Mouse (Mus musculus): ENCODE measurements around the gene Dhcr7. TPM values are rescaled to one million over a fixed set of nuclear protein-coding genes. Genes with fewer than 3 reads are reported as not detected.

The Dhcr7 gene
- polyA plus RNA-seq, 1 experiment from 2014 or later = 107 TPM

GRCm38 (mm10) chr7:143808909-143809308 is 14.0 kb upstream of the Dhcr7 start:
- no peak for DNase-seq (ENCODE audit: low spot score)
- no peak overlapping the region for H3K4me3 ChIP-seq
- H3K27me3 ChIP-seq (ENCODE audit: low read depth, poor library complexity, severe bottlenecking) = no peaks in the 10 kb centered on the region
- WGBS = 57% methylated on average over 1 of the region's 1 CpGs
- no peaks in the 10 kb centered on the region for H3K4me1 ChIP-seq
- H3K9me3 ChIP-seq (replicated peaks) = no peaks in the 10 kb centered on the region
- H3K36me3 ChIP-seq = peaks cover 93% of the 10 kb centered on the region
- no peak overlapping the region for H3K27ac ChIP-seq (replicated peaks)

DNA sequence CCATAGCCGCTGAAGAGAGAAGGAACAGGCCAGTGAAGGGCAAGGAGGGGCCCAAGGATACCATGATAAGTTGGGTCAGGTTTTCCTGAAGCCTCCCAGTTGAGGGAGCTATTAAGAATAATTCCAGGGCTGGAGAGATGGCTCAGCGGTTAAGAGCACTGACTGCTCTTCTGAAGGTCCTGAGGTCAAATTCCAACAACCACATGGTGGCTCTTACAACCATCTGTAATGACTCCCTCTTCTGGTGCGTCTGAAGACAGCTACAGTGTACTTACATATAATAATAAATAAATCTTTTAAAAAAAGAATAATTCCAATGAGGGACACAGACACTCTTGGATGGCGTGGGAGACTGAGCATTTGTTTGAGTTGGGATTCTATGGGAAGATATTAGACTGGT is 3.7 kb upstream of the Dhcr7 start:
- DNase-seq (ENCODE audit: low spot score) = no peak
- peaks cover 52% of the 10 kb centered on the region for H3K36me3 ChIP-seq
- H3K4me3 ChIP-seq = no peak overlapping the region
- H3K9me3 ChIP-seq (replicated peaks) = no peaks in the 10 kb centered on the region
- H3K27me3 ChIP-seq (ENCODE audit: low read depth, poor library complexity, severe bottlenecking) = no peaks in the 10 kb centered on the region
- 82% methylated on average over 4 of the region's 4 CpGs for WGBS
- no peak overlapping the region for H3K27ac ChIP-seq (replicated peaks)
- peaks cover 24% of the 10 kb centered on the region for H3K4me1 ChIP-seq

DNA sequence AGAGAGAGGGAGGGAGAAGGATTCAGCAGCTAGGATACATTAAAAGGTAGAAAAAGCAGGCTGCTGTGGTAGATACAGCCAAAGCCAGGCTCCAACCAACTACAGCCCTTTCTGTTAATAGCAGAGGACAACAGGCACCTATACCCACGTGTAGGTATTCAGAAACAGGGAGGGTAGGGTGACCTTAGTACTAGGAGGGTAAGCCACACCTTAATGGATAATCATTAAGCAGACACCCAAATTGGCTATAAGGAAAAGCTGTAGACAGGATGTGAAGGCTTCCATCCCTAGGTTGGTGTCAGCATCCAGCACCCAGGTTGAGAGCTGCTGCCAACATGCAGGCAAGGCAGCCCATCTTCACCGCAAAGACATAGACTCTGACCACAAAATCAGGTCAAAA is 1.7 kb upstream of the Dhcr7 start:
- WGBS = 84% methylated on average over 2 of the region's 2 CpGs
- H3K27me3 ChIP-seq (ENCODE audit: low read depth, poor library complexity, severe bottlenecking) = no peaks in the 10 kb centered on the region
- DNase-seq (ENCODE audit: low spot score) = no peak
- peaks cover 32% of the 10 kb centered on the region for H3K36me3 ChIP-seq
- no peak overlapping the region for H3K27ac ChIP-seq (replicated peaks)
- peak overlapping the region; percentile 73; the same call in 1 of the 2 replicates for H3K4me3 ChIP-seq
- H3K4me1 ChIP-seq = peaks cover 24% of the 10 kb centered on the region
- H3K9me3 ChIP-seq (replicated peaks) = no peaks in the 10 kb centered on the region

DNA sequence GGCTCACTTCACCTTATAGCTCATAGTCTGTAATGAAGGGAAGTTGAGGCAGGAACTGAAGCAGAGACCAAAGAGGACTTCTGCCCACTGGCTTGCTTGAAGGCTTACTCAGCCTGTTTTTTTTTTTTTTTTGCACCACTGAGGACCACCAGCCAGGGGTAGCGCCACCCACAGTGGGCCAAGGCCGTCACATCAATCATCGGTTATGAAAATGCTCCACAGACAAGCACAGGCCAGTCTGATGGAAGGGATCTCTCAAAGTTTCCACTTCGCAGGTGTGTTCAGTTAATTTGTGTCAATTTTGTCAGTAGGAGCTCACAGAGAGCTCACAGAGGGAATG is 291 bp downstream of the Dhcr7 start:
- Histone ChIP-seq H3K36me3 (peaks cover 12% of the 10 kb centered on the region), H3K4me3 (peak overlapping the region; percentile 73), H3K9me3 (replicated peaks) (no peaks in the 10 kb centered on the region), H3K4me1 (peaks cover 24% of the 10 kb centered on the region), H3K27me3 (ENCODE audit: low read depth, poor library complexity, severe bottlenecking) (no peaks in the 10 kb centered on the region), H3K27ac (replicated peaks) (peak overlapping the region; percentile 92)
- 83% methylated on average over 4 of the region's 4 CpGs for WGBS
- DNase-seq (ENCODE audit: low spot score) = no peak

DNA sequence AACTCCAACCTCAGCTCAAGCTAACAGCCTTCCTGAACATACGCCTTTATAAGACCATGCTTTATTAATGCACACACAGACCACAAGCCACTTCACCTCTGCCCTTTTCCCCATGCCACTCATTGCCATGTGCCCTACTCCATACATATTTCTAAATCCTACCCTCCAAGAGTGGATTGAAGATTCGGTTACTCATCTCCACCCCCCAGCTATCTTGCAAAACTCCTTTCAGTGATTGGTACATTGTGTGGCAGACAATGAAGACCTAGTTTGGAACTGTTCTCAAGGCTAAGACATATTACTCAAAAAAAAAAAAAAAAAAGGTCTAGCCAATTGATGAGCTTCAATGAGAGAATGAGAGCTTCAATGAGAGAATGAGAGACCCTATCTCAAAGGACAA is 4.0 kb downstream of the Dhcr7 start:
- H3K9me3 ChIP-seq (replicated peaks) = no peaks in the 10 kb centered on the region
- 92% methylated on average over 2 of the region's 2 CpGs for WGBS
- H3K4me3 ChIP-seq = no peak overlapping the region
- peaks cover 38% of the 10 kb centered on the region for H3K4me1 ChIP-seq
- no peak for DNase-seq (ENCODE audit: low spot score)
- no peaks in the 10 kb centered on the region for H3K27me3 ChIP-seq (ENCODE audit: low read depth, poor library complexity, severe bottlenecking)
- peaks cover 6% of the 10 kb centered on the region for H3K36me3 ChIP-seq
- no peak overlapping the region for H3K27ac ChIP-seq (replicated peaks)

- H3K36me3 ChIP-seq = peaks cover 27% of the 10 kb centered on the region
- peak overlapping the region; percentile 73 for H3K4me3 ChIP-seq
- under 1% methylated on average over 37 of the region's 37 CpGs for WGBS
- H3K27ac ChIP-seq (replicated peaks) = peak overlapping the region; percentile 94
- H3K27me3 ChIP-seq (ENCODE audit: low read depth, poor library complexity, severe bottlenecking) = no peaks in the 10 kb centered on the region
- no peaks in the 10 kb centered on the region for H3K9me3 ChIP-seq (replicated peaks)
- DNase-seq (ENCODE audit: low spot score) = peak; percentile 98
- H3K4me1 ChIP-seq = peaks cover 44% of the 10 kb centered on the region
Measured at GRCm38 (mm10) chr7:143829504-143830331, 6.8 kb downstream of the Dhcr7 start.

DNA sequence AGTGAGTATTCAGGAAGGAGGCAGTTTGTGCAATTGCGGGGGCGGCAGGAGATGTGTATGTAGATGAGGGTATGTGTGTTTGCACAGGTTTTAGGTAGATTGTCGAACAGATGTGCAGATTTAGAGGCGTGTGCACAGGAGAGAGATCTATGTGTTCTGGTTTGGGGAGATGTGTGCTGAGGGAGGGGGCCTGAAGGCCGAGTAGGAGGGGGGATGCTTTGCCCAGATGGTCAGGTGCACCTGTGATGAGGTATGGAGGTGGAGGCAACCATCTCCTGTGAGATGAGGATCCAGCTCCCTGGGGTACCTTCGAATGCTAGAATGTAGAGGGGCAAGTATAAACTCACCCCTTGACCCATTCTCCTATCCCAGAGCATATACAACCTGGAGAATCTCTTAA is 7.5 kb downstream of the Dhcr7 start:
- peak overlapping the region; percentile 73 for H3K4me3 ChIP-seq
- WGBS = 15% methylated on average over 6 of the region's 6 CpGs
- H3K27me3 ChIP-seq (ENCODE audit: low read depth, poor library complexity, severe bottlenecking) = no peaks in the 10 kb centered on the region
- peak overlapping the region; percentile 94 for H3K27ac ChIP-seq (replicated peaks)
- H3K9me3 ChIP-seq (replicated peaks) = no peaks in the 10 kb centered on the region
- DNase-seq (ENCODE audit: low spot score) = no peak
- H3K4me1 ChIP-seq = peaks cover 50% of the 10 kb centered on the region
- H3K36me3 ChIP-seq = peaks cover 27% of the 10 kb centered on the region

GRCm38 (mm10) chr7:143832196-143832595 is 9.3 kb downstream of the Dhcr7 start:
- peaks cover 40% of the 10 kb centered on the region for H3K36me3 ChIP-seq
- H3K4me1 ChIP-seq = peaks cover 54% of the 10 kb centered on the region
- 92% methylated on average over 8 of the region's 8 CpGs for WGBS
- H3K4me3 ChIP-seq = peak overlapping the region; percentile 27; the same call in 1 of the 2 replicates
- no peak overlapping the region for H3K27ac ChIP-seq (replicated peaks)
- no peak for DNase-seq (ENCODE audit: low spot score)
- no peaks in the 10 kb centered on the region for H3K27me3 ChIP-seq (ENCODE audit: low read depth, poor library complexity, severe bottlenecking)
- H3K9me3 ChIP-seq (replicated peaks) = no peaks in the 10 kb centered on the region

GRCm38 (mm10) chr7:143832611-143833010 is 9.7 kb downstream of the Dhcr7 start:
- H3K27ac ChIP-seq (replicated peaks) = no peak overlapping the region
- no peaks in the 10 kb centered on the region for H3K27me3 ChIP-seq (ENCODE audit: low read depth, poor library complexity, severe bottlenecking)
- H3K9me3 ChIP-seq (replicated peaks) = no peaks in the 10 kb centered on the region
- whole genome bisulfite sequencing = 94% methylated on average over 2 of the region's 2 CpGs
- H3K36me3 ChIP-seq = peaks cover 44% of the 10 kb centered on the region
- H3K4me1 ChIP-seq = peaks cover 54% of the 10 kb centered on the region
- DNase-seq (ENCODE audit: low spot score) = no peak
- H3K4me3 ChIP-seq = peak overlapping the region; percentile 16; the same call in 1 of the 2 replicates

- Histone ChIP-seq H3K36me3 (peaks cover 55% of the 10 kb centered on the region), H3K4me3 (no peak overlapping the region), H3K27ac (replicated peaks) (no peak overlapping the region), H3K9me3 (replicated peaks) (no peaks in the 10 kb centered on the region), H3K4me1 (peaks cover 54% of the 10 kb centered on the region), H3K27me3 (ENCODE audit: low read depth, poor library complexity, severe bottlenecking) (no peaks in the 10 kb centered on the region)
- DNase-seq (ENCODE audit: low spot score) = no peak
- WGBS = 81% methylated on average over 6 of the region's 6 CpGs
Measured at GRCm38 (mm10) chr7:143833581-143834190, 10.7 kb downstream of the Dhcr7 start.

- Histone ChIP-seq H3K4me3 (no peak overlapping the region), H3K27me3 (ENCODE audit: low read depth, poor library complexity, severe bottlenecking) (no peaks in the 10 kb centered on the region), H3K27ac (replicated peaks) (no peak overlapping the region), H3K4me1 (peaks cover 50% of the 10 kb centered on the region), H3K9me3 (replicated peaks) (no peaks in the 10 kb centered on the region), H3K36me3 (peaks cover 61% of the 10 kb centered on the region)
- DNase-seq (ENCODE audit: low spot score) = no peak
- WGBS = 85% methylated on average over 2 of the region's 2 CpGs
Measured at GRCm38 (mm10) chr7:143834316-143834715, 11.4 kb downstream of the Dhcr7 start.

GRCm38 (mm10) chr7:143834972-143835371 is 12.0 kb downstream of the Dhcr7 start:
- 85% methylated on average over 3 of the region's 3 CpGs for WGBS
- H3K4me1 ChIP-seq = peaks cover 47% of the 10 kb centered on the region
- no peak overlapping the region for H3K4me3 ChIP-seq
- peaks cover 68% of the 10 kb centered on the region for H3K36me3 ChIP-seq
- no peak for DNase-seq (ENCODE audit: low spot score)
- H3K27me3 ChIP-seq (ENCODE audit: low read depth, poor library complexity, severe bottlenecking) = no peaks in the 10 kb centered on the region
- H3K9me3 ChIP-seq (replicated peaks) = no peaks in the 10 kb centered on the region
- H3K27ac ChIP-seq (replicated peaks) = no peak overlapping the region

DNA sequence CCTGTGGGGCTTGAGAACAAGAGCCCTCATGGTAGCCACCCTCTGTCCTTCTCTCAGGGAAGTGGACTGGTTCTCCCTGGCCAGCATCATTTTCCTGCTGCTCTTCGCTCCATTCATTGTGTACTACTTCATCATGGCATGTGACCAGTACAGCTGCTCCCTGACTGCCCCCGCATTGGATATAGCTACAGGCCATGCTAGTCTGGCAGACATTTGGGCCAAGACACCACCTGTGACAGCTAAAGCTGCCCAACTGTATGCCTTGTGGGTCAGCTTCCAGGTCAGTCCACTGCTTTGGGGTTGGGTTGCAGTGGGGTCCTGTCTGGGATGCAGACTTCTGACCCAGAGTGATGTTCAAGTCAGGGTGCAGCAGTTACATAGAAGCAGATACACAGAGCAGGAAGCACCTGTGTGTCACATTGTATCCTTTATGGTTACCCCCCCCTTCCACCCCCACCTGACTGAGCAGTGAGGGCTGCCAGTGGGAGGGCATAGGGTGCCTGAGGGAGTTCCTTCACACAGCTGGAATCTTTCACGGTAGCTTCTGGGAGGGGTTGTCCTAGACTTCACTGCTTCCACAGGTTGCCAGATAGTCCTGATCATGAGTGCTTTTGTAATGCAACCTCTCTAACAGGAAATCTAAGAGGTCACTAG is 14.9 kb downstream of the Dhcr7 start:
- H3K4me3 ChIP-seq = no peak overlapping the region
- H3K36me3 ChIP-seq = peaks cover 82% of the 10 kb centered on the region
- H3K4me1 ChIP-seq = peaks cover 21% of the 10 kb centered on the region
- no peak overlapping the region for H3K27ac ChIP-seq (replicated peaks)
- DNase-seq (ENCODE audit: low spot score) = no peak
- 92% methylated on average over 3 of the region's 3 CpGs for WGBS
- H3K9me3 ChIP-seq (replicated peaks) = no peaks in the 10 kb centered on the region
- H3K27me3 ChIP-seq (ENCODE audit: low read depth, poor library complexity, severe bottlenecking) = no peaks in the 10 kb centered on the region
